22 mouse cellular contexts compared by ENCODE assay signal in genomic region chr12:103963288-103963687, GRCm38 (mm10). TPM values are rescaled to one million over a fixed set of nuclear protein-coding genes. Genes with fewer than 3 reads are reported as not detected.
A peak's percentile ranks its signal among the peaks of the same experiment; 100 is the strongest.
DNase-seq lines count a peak whose midpoint lies in the region; ATAC-seq and TF ChIP-seq lines count a peak whose summit lies in the region.
"Had no signal": no experiment of that assay in that cellular context is flagged by ENCODE, and none has a peak within 500 bp of the region (broad histone marks: within the 10 kb centered on the region; RNA-seq: fewer than 3 reads in every experiment).

No protein-coding gene starts in this region.

- no peaks in the 10 kb centered on the region; the same call in 1 of the 2 replicates for H3K9me3 ChIP-seq in liver, embryonic 11.5 days (ENCODE audit: control insufficient read depth, low read length)
- no peaks in the 10 kb centered on the region for H3K9me3 ChIP-seq in liver, embryonic 15.5 days (replicated peaks)
- H3K9me3 ChIP-seq: lung, embryonic 15.5 days had no signal

- no peak overlapping the region for H3K4me3 ChIP-seq in liver, adult 2 months (ENCODE audit: insufficient read depth, low read depth, low read length)
- H3K4me3 ChIP-seq in liver, embryonic 11.5 days (ENCODE audit: low read depth, low read length), result no peak overlapping the region
- H3K4me3 ChIP-seq in brown adipose tissue, adult 24 weeks (ENCODE audit: insufficient read depth, low read depth, low read length), result no peak overlapping the region
- no peak overlapping the region for H3K4me3 ChIP-seq in liver, embryonic 15.5 days (replicated peaks)
- H3K4me3 ChIP-seq: forebrain, embryonic 13.5 days; lung, embryonic 15.5 days; neural tube, embryonic 13.5 days had no signal

- ATAC-seq in liver, embryonic 11.5 days (replicated peaks; ENCODE audit: low FRiP score), result no peak
- ATAC-seq in liver, embryonic 15.5 days (ENCODE audit: insufficient read depth), result peak; percentile 51
- ATAC-seq: forebrain, embryonic 13.5 days; midbrain, embryonic 16.5 days had no signal

- H3K79me2 ChIP-seq in liver, adult 2 months (ENCODE audit: control insufficient read depth, insufficient read depth, low read length), result no peaks in the 10 kb centered on the region; the same call in 1 of the 2 replicates

- H3K4me2 ChIP-seq in liver, embryonic 11.5 days, result no peak overlapping the region
- H3K4me2 ChIP-seq in liver, embryonic 15.5 days, result no peak overlapping the region
- H3K4me2 ChIP-seq: forebrain, embryonic 13.5 days; hindbrain, embryonic 14.5 days; lung, embryonic 15.5 days; neural tube, embryonic 13.5 days had no signal

- TF ChIP-seq CTCF in liver, adult 2 months (IDR thresholded peaks at IDR 0.05; ENCODE audit: low read depth, low read length), result no peak

- WGBS in liver, adult 2 months, result 22% methylated on average over 4 of the region's 4 CpGs
- 67% methylated on average over 4 of the region's 4 CpGs for WGBS in liver, embryonic 11.5 days
- 53% methylated on average over 4 of the region's 4 CpGs for WGBS in liver, embryonic 15.5 days (ENCODE audit: insufficient replicate concordance)

- H3K4me1 ChIP-seq in liver, adult 2 months (ENCODE audit: control insufficient read depth, insufficient read depth, low read length), result peaks cover 35% of the 10 kb centered on the region
- H3K4me1 ChIP-seq in liver, embryonic 11.5 days (replicated peaks; ENCODE audit: control insufficient read depth, insufficient read depth, low read length), result no peaks in the 10 kb centered on the region
- peaks cover 2% of the 10 kb centered on the region; the same call in 1 of the 2 replicates for H3K4me1 ChIP-seq in brown adipose tissue, adult 24 weeks (ENCODE audit: control insufficient read depth, insufficient read depth, insufficient read length, low read length)
- no peaks in the 10 kb centered on the region; the same call in 1 of the 2 replicates for H3K4me1 ChIP-seq in liver, embryonic 15.5 days (replicated peaks)
- H3K4me1 ChIP-seq: forebrain, embryonic 13.5 days; lung, embryonic 15.5 days; neural tube, embryonic 13.5 days had no signal

- H3K9ac ChIP-seq in liver, adult 2 months (ENCODE audit: low read depth, low read length), result peak overlapping the region; percentile 64
- H3K9ac ChIP-seq in liver, embryonic 11.5 days (ENCODE audit: low read depth, low read length), result no peak overlapping the region
- no peak overlapping the region for H3K9ac ChIP-seq in liver, embryonic 15.5 days
- H3K9ac ChIP-seq: forebrain, embryonic 13.5 days; hindbrain, embryonic 14.5 days; lung, embryonic 15.5 days; neural tube, embryonic 13.5 days had no signal

- peak overlapping the region; percentile 100 for H3K27ac ChIP-seq in liver, adult 2 months (replicated peaks; ENCODE audit: insufficient read depth, low read depth, low read length)
- H3K27ac ChIP-seq in liver, embryonic 11.5 days (ENCODE audit: low read depth, low read length), result no peak overlapping the region
- H3K27ac ChIP-seq in brown adipose tissue, adult 24 weeks (replicated peaks; ENCODE audit: low read depth, low read length), result peak overlapping the region; percentile 67
- H3K27ac ChIP-seq in liver, embryonic 15.5 days (replicated peaks), result no peak overlapping the region
- H3K27ac ChIP-seq: forebrain, embryonic 13.5 days; hindbrain, embryonic 14.5 days; lung, embryonic 15.5 days; neural tube, embryonic 13.5 days had no signal

- peak; percentile 97 for DNase-seq in liver, adult 2 months (ENCODE audit: extremely low read depth, low read depth, low spot score)
- no peak for DNase-seq in liver, embryonic 11.5 days (ENCODE audit: low spot score)
- peak; percentile 69 for DNase-seq in adrenal gland, adult 8-10 months
- no peak for DNase-seq in layer of hippocampus, adult 11-12 months (ENCODE audit: low spot score)
- no peak for DNase-seq in lung, postnatal 25 days (ENCODE audit: low spot score)
- DNase-seq in B cell, adult 2 months, result no peak
- DNase-seq: cerebellum, postnatal 10 days; embryo, embryonic 11 days; heart, postnatal 10 days; left cerebral cortex, postnatal 4 days; spleen, adult 18-20 months; thymus, postnatal 36 days had no signal

- H3K36me3 ChIP-seq in liver, adult 2 months (ENCODE audit: control insufficient read depth, insufficient read depth, low read length), result no peaks in the 10 kb centered on the region
- no peaks in the 10 kb centered on the region for H3K36me3 ChIP-seq in liver, embryonic 11.5 days (ENCODE audit: control insufficient read depth, insufficient read depth, low read length)
- no peaks in the 10 kb centered on the region for H3K36me3 ChIP-seq in liver, embryonic 15.5 days (replicated peaks)
- H3K36me3 ChIP-seq: lung, embryonic 15.5 days; neural tube, embryonic 13.5 days had no signal

- H3K27me3 ChIP-seq in liver, adult 2 months (ENCODE audit: control insufficient read depth, insufficient read depth, low read length), result no peaks in the 10 kb centered on the region
- no peaks in the 10 kb centered on the region for H3K27me3 ChIP-seq in liver, embryonic 11.5 days (replicated peaks; ENCODE audit: control insufficient read depth, insufficient read depth, low read length)
- H3K27me3 ChIP-seq in liver, embryonic 15.5 days, result no peaks in the 10 kb centered on the region
- H3K27me3 ChIP-seq: forebrain, embryonic 13.5 days; lung, embryonic 15.5 days; neural tube, embryonic 13.5 days had no signal

- TF ChIP-seq POLR2A in liver, adult 2 months (IDR thresholded peaks at IDR 0.05; ENCODE audit: extremely low read depth, insufficient read depth, low read length), result no peak

RNA-seq across cellular contexts. Expression of gene Serpina1e, which starts 4.5 kb away (rescaled TPM):
- total RNA-seq in liver, adult 2 months (2014; rRNA removed), result 1,162 and 7,105 TPM in 2 replicates
- polyA plus RNA-seq in liver, adult 2 months (2012; rRNA removed), result 268 and 557 TPM in 2 replicates
- polyA plus RNA-seq in liver, embryonic 11.5 days (2014; fragmentation: Nextera tagmentation; extraction: Ambion mirVana), result 36.4 and 37.7 TPM in 2 replicates
- total RNA-seq in adrenal gland, adult 8-10 months (2022), result 1 to 10 TPM in 1 of 4 experiments, under 1 TPM in 1, not detected in 2; 0.20 to 1.4 TPM
- 2.6 TPM in 1 of 2 replicates, not detected in the other for polyA plus RNA-seq in brown adipose tissue, adult 24 weeks (2012; ENCODE audit: insufficient read depth, insufficient read length, missing spikeins)
- polyA plus RNA-seq in liver, embryonic 15.5 days (2015; fragmentation: Nextera tagmentation; extraction: Ambion mirVana), result 377 and 507 TPM in 2 replicates
- total RNA-seq: heart, postnatal 10 days; layer of hippocampus, postnatal 14 days; left cerebral cortex, postnatal 4 days; megakaryocyte progenitor cell, adult 5-6 weeks had no signal
- polyA plus RNA-seq: forebrain, embryonic 13.5 days; hindbrain, embryonic 14.5 days; midbrain, embryonic 16.5 days; neural tube, embryonic 13.5 days had no signal

RNA-seq across cellular contexts. Expression of gene Serpina11, which starts 26.5 kb away (rescaled TPM):
- 47.7 and 49.9 TPM in 2 replicates for total RNA-seq in liver, adult 2 months (2014; rRNA removed)
- polyA plus RNA-seq in liver, adult 2 months (2012; rRNA removed), result 107 and 114 TPM in 2 replicates
- 2.7 and 3.0 TPM in 2 replicates for polyA plus RNA-seq in liver, embryonic 11.5 days (2014; fragmentation: Nextera tagmentation; extraction: Ambion mirVana)
- total RNA-seq in adrenal gland, adult 8-10 months (2022), result not detected
- polyA plus RNA-seq in brown adipose tissue, adult 24 weeks (2012; ENCODE audit: insufficient read depth, insufficient read length, missing spikeins), result not detected in 2 replicates
- 17.1 and 23.8 TPM in 2 replicates for polyA plus RNA-seq in liver, embryonic 15.5 days (2015; fragmentation: Nextera tagmentation; extraction: Ambion mirVana)
- total RNA-seq: gastrocnemius, adult 18-20 months; heart, postnatal 10 days; layer of hippocampus, postnatal 14 days; left cerebral cortex, postnatal 4 days; megakaryocyte progenitor cell, adult 5-6 weeks had no signal
- polyA plus RNA-seq: forebrain, embryonic 13.5 days; hindbrain, embryonic 14.5 days; lung, embryonic 15.5 days; midbrain, embryonic 16.5 days; neural tube, embryonic 13.5 days had no signal

RNA-seq across cellular contexts. Expression of gene Serpina9, which starts 50.3 kb away (rescaled TPM):
- 0.18 and 0.34 TPM in 2 replicates for total RNA-seq in liver, adult 2 months (2014; rRNA removed)
- 0.11 and 1.3 TPM in 2 replicates for polyA plus RNA-seq in liver, adult 2 months (2012; rRNA removed)
- polyA plus RNA-seq in liver, embryonic 11.5 days (2014; fragmentation: Nextera tagmentation; extraction: Ambion mirVana), result not detected in 2 replicates
- not detected for total RNA-seq in adrenal gland, adult 8-10 months (2022)
- polyA plus RNA-seq in brown adipose tissue, adult 24 weeks (2012; ENCODE audit: insufficient read depth, insufficient read length, missing spikeins), result not detected in 2 replicates
- not detected in 2 replicates for polyA plus RNA-seq in liver, embryonic 15.5 days (2015; fragmentation: Nextera tagmentation; extraction: Ambion mirVana)
- total RNA-seq: gastrocnemius, adult 18-20 months; heart, postnatal 10 days; megakaryocyte progenitor cell, adult 5-6 weeks had no signal
- polyA plus RNA-seq: forebrain, embryonic 13.5 days; hindbrain, embryonic 14.5 days; midbrain, embryonic 16.5 days; neural tube, embryonic 13.5 days had no signal

RNA-seq across cellular contexts. Expression of gene Serpina1c, which starts 58.6 kb away (rescaled TPM):
- total RNA-seq in liver, adult 2 months (2014; rRNA removed), result 6,010 and 6,410 TPM in 2 replicates
- polyA plus RNA-seq in liver, adult 2 months (2012; rRNA removed), result 8,302 and 8,890 TPM in 2 replicates
- polyA plus RNA-seq in liver, embryonic 11.5 days (2014; fragmentation: Nextera tagmentation; extraction: Ambion mirVana), result 20.4 and 21.9 TPM in 2 replicates
- 1 to 10 TPM in 1 of 4 experiments, under 1 TPM in 1, not detected in 2; 0.93 to 4.6 TPM for total RNA-seq in adrenal gland, adult 8-10 months (2022)
- 2.3 and 5.3 TPM in 2 replicates for polyA plus RNA-seq in brown adipose tissue, adult 24 weeks (2012; ENCODE audit: insufficient read depth, insufficient read length, missing spikeins)
- polyA plus RNA-seq in liver, embryonic 15.5 days (2015; fragmentation: Nextera tagmentation; extraction: Ambion mirVana), result 365 and 458 TPM in 2 replicates
- total RNA-seq: heart, postnatal 10 days; layer of hippocampus, postnatal 14 days; left cerebral cortex, postnatal 4 days; megakaryocyte progenitor cell, adult 5-6 weeks had no signal
- polyA plus RNA-seq: forebrain, embryonic 13.5 days; hindbrain, embryonic 14.5 days; midbrain, embryonic 16.5 days; neural tube, embryonic 13.5 days had no signal

Comparison
In these comparisons a context has a peak if more than half of its experiments do, and no peak if none do; other contexts are left out.
1. DNase-seq: peak in liver, adult 2 months (single experiment) and adrenal gland, adult 8-10 months (single experiment); none in liver, embryonic 11.5 days (single experiment), layer of hippocampus, adult 11-12 months (single experiment), lung, postnatal 25 days (single experiment) and B cell, adult 2 months (0 of 2).
2. H3K27ac ChIP-seq: peak in liver, adult 2 months (single experiment) and brown adipose tissue, adult 24 weeks (single experiment); none in liver, embryonic 11.5 days (single experiment) and liver, embryonic 15.5 days (single experiment).
3. RNA of gene Serpina1e, which starts 4.5 kb away (polyA plus RNA-seq): 268 to 557 TPM in liver, adult 2 months, 377 to 507 TPM in liver, embryonic 15.5 days and 36.4 to 37.7 TPM in liver, embryonic 11.5 days; 2.6 TPM in brown adipose tissue, adult 24 weeks; every median in the first group is over 10 times any median in the second.